Mouse (Mus musculus) stomach, postnatal 0 days (tissue): Measurements from ENCODE around the gene Fxyd3.

Source experiments
- CTCF ChIP-seq: IDR thresholded peaks from 2 replicates; pipeline ENCODE4 v1.5.1; 2016; ENCODE audit warnings: antibody characterized with exemption, low read depth, mild to moderate bottlenecking, moderate library complexity
- EP300 ChIP-seq: optimal IDR thresholded peaks from 2 replicates; pipeline ENCODE3; 2016; ENCODE audit warnings: antibody characterized with exemption

GRCm38 (mm10) chr7:31039011-31039410 is 37.5 kb downstream of the Fxyd3 start:
- TF ChIP-seq CTCF (no peak), EP300 (no peak)
